Mouse (Mus musculus): Measurements from ENCODE around the gene Taf13.

Taf13 gene

DNA sequence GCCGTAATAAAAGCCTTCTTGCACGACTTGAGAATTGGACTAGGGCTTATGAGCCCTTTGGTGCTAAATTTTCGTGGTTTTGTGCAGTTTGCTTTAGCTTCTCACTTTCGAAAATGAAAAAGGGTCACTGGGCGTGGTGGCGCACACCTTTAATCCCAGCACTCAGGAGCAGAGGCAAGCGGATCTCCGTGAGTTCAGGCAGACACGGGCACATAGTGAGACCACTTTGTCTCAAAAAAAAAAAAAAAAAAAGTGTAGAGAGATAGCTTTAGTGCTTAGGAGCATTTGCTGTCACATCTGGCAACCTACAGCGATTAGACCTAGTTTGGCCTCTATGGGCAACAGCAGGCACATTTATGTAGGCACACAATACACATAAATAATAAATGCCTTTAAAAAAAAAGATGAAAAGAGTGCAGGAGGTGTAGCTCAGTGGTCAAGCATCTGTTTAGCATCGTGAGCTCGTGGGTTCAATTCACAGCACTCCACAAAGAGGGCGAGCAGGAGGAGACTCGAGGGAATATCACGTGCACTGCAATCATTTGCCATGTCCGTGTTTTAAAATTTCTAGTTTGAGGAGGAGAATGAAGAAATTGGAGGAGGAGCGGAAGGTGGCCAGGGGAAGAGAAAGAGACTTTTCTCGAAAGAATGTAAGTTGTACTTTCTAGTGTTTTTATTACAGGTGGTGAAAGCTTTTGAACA, 962 bp downstream of the Taf13 start:
- CTCF ChIA-PET: interaction anchor here (1.2 to 1.7 kb wide), 2 partner anchors 9 to 11 kb away, joined by 4 to 5 read pairs; no protein-coding TSS in a partner anchor

DNA sequence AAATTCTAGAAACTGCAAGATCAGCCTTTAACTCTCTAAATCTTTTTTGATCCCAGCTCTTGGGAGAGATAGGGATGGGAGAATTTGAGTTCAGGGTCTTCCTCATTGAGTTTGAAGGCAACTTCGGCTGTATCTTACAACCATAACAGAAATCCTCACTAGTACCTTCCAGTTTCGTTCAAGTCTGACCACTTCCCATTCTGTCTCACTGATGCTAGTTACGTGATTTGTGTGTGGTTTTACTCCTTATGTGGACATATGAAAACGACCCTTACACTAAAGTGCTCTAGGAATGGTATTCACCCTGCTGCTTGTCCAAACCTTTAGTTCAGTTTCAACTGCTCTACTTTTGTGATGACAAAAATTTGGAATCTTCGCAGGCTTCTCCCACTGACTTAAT, 2.5 kb downstream of the Taf13 start:
- CTCF ChIA-PET: no interaction called here

DNA sequence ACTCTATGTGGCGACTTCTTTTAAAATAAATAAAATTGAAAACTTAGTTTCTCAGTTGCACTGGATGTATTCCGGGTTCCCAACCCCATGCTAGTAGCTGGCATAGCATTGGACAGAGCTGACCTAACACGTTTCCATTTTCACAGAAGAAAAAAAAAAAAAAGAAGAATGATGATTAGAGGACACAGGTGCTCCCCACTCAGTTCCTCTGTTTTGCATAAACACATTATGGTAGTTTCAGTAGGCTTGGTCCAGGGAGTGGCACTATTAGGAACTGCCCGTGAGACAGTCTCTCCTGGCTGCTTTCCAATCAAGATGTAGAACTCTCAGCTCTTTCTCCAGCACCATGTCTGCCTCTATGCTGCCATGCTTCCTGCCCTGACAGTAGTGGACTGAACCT, 13.1 kb downstream of the Taf13 start:
- CTCF ChIA-PET: interaction anchor here (0.6 kb wide), 1 partner anchor 95 kb away, joined by 7 read pairs; no protein-coding TSS in a partner anchor

DNA sequence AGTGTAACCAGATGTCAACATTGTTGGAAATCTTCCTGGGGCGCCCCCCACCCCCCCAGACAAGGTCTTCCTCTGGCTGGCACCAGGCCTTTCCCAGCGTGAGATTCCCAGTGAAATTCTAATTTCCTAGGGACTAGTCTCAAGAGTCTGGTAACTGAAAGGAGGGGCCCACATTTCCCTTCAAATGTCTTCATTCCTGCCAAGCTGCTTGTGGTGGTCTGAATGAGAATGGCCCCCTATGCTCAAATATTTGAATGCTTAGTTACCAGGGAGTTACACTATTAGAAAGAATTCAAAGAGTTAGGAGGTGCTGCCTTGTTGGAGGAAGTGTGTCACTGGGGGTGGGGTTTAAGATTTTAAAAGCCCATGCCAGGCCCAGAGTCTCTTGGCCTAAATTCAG, 16.9 kb downstream of the Taf13 start:
- CTCF ChIA-PET: no interaction called here

DNA sequence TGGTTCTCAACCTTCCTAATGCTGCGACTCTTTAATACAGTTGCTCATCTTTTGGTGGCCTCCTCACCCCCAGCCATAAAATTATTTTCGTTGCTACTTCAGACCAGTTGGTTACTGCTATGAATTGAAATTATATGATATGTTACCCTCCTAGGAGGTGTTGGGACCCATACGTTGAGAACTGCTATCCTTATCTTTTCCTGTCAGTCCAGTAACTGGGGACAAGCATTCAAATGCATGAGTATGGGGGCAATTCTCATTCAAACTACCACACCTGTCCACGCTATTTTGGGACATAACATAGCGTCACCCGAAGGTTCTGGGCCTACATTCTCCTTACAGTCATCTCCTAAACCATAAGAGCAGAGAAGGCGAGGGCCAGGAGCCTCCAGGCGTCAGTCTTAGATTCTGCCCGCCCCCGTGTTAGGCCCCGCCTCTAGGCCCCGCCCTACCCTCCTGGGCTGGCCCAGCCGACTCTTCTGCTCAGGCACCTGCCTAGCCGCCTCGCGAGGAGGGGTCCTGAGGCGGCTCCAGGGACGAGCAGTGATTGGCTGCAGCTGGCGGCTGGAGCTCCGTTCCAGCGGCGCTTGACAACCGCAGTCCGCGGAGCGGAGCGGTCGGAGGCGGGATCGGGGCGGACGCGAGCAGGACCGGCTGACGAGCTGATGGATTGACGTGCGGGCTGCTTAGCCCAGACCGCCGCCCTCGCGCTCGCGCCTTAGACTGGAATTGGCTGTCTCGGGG, 19.5 kb downstream of the Taf13 start, which contains the start of gene Wdr47:
TSS of gene Wdr47 (plus strand) at position 494 of the 744 bp plus-strand sequence.
- CTCF ChIA-PET: interaction anchor here (0.6 kb wide), 1 partner anchor 37 kb away, joined by 3 read pairs; no protein-coding TSS in a partner anchor

DNA sequence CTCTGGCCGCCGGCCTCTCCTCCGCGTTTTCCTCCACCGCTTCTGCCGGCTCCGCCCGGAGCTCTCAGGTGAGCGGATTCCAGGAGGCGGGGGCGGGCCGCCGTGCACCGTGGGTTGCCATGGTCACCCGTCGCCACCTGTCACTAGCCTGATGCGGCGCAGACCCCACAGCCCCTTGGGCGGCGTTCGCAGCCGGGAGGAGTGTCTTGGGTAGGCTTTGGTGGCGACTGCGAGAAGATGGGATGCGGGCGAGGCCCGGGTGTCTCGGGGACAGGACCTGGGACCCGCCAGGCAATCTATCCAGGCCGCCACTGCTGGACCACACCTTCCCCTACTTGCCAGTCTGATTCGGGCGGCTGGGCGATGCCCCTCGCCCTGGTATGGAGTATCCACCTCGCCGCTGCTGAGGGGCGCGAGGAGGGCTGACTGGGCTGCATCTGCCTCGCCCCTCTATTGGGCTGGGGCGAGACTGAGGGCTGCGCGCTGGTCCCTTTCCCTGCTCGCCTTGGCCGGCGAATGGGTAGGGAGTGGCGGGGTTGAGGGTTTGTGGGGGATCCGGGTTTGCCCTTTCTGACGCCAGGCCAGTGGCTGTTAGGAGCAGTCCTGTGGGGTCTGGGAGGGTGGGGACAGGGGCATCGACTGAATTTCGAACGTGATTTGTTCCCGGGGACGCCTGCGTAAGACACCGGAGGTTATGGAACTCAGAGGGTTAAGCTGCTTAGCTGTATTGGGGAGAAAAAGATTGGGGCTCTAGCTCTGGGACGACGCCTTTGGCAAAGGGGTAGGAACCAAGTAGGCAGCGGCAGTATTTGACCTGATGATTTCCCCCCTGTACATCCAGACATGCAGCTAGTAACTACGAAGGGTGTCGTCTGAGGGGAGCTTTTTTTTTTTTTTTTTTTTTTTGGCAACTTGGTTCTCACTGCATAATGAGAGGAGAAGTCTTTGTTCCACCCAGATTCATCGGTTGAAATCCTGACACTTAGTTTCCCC, 20.3 kb downstream of the Taf13 start:
- CTCF ChIA-PET: interaction anchor here (0.6 kb wide), 1 partner anchor 25 kb away, joined by 5 read pairs; no protein-coding TSS in a partner anchor

DNA sequence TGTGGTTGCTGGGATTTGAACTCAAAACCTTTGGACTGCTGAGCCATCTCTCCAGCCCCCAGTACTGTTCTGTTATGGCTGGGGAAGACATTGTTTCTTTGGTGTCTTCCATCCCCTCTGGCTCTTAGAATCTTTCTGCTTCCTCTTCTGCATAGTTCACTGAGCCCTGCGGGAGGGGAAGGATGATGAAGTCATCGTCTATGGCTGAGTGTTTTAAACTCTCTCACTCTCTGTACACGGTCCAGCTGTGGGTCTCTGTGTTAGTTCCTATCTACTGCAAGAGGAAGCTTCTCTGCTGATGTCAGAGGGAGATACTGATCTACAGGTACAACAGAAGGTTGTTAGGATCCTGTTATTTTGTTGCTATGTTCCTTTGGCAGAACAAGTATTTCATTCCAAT, 37.4 kb downstream of the Taf13 start:
- CTCF ChIA-PET: interaction anchor here (0.6 kb wide), 1 partner anchor 321 kb away, joined by 4 read pairs; no protein-coding TSS in a partner anchor

All from spleen, embryonic (tissue).